Mouse (Mus musculus): ENCODE data around the gene Snx14. TPM values are rescaled to one million over a fixed set of nuclear protein-coding genes. Genes with fewer than 3 reads are reported as not detected.
A peak's percentile ranks its signal among the peaks of the same experiment; 100 is the strongest.

The Snx14 gene
- polyA plus RNA-seq, 1 experiment from 2014 or later, result 24.1 TPM

DNA sequence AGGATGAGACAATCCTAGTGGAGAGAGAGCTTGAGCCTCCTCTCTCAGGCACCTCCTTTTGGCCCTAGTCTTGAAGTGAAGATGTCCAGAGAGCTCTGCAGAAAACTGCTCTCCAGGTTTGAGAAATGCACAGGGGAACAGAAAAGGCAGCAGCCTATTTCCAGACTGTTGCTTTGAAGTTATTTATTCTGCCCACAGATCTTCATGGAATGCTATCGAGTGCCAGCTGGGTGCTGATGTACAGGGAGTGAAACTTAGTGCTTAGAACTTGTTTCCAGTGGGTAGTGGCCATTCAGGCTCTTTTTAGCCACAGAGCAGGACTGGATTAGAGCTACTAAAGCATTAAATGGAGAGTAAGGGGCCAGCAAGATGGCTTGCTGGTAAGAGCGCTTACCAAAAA lies 102.9 kb downstream of the Snx14 start:
- Histone ChIP-seq H3K36me3 (no peaks in the 10 kb centered on the region), H3K27ac (replicated peaks) (no peak overlapping the region), H3K4me2 (replicated peaks) (no peak overlapping the region), H3K27me3 (peaks cover 6% of the 10 kb centered on the region), H3K4me1 (peaks cover 10% of the 10 kb centered on the region), H3K4me3 (no peak overlapping the region), H3K9ac (replicated peaks) (no peak overlapping the region), H3K9me3 (no peaks in the 10 kb centered on the region)
- no peak for ATAC-seq (ENCODE audit: low FRiP score, low read depth)
- 87% methylated on average over 1 of the region's 2 CpGs for WGBS

DNA sequence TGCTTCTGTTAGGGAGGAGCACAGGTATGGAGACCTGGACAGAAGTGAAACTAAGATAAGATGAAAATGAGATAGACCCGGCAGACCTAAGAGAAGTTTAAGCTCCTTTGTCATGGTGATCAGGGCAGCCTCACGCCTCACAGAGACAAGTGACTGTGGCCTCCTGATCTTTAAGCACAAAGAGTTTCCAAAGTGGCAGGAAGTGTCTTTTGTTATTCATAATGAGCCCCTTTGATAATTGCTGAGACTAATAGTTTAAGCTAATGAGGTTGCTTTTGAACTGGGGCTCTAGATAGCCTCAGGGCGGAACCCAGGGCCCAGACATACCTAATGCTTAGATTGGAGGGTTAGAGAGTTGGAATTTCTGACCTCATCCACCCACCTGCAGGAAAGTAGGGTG lies 106.3 kb downstream of the Snx14 start:
- no peaks in the 10 kb centered on the region for H3K9me3 ChIP-seq
- no peak for ATAC-seq (ENCODE audit: low FRiP score, low read depth)
- no peak overlapping the region for H3K27ac ChIP-seq (replicated peaks)
- 4% methylated on average over 3 of the region's 3 CpGs for WGBS
- H3K4me1 ChIP-seq, result peaks cover 17% of the 10 kb centered on the region
- H3K36me3 ChIP-seq, result no peaks in the 10 kb centered on the region
- no peak overlapping the region for H3K4me3 ChIP-seq
- peaks cover 39% of the 10 kb centered on the region for H3K27me3 ChIP-seq
- no peak overlapping the region for H3K4me2 ChIP-seq (replicated peaks)
- no peak overlapping the region for H3K9ac ChIP-seq (replicated peaks)

DNA sequence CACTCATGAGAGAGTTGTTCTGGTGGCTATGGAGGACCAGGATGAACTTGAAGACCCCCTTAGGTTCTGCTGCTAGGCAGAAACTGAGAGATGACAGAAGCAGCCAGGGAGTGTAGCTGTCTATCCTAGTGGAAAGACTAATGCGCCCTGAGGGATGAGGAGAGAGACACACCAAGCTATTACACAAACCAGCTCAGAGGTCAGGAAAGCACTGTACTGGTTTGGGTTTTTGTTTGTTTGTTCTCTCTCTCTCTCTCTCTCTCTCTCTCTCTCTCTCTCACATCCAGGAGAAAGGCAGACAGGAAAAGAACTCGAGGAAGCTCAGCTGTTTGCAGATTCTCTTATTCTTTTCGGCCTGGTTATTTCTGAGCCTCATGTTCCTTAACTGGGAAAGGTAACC lies 108.4 kb downstream of the Snx14 start:
- Histone ChIP-seq H3K4me3 (no peak overlapping the region), H3K4me2 (replicated peaks) (no peak overlapping the region), H3K9ac (replicated peaks) (no peak overlapping the region), H3K4me1 (peaks cover 18% of the 10 kb centered on the region), H3K27ac (replicated peaks) (no peak overlapping the region), H3K9me3 (no peaks in the 10 kb centered on the region), H3K27me3 (peaks cover 53% of the 10 kb centered on the region), H3K36me3 (no peaks in the 10 kb centered on the region)
- ATAC-seq (ENCODE audit: low FRiP score, low read depth), result no peak
- 65% methylated on average over 3 of the region's 3 CpGs for WGBS

GRCm38 (mm10) chr9:88329166-88329748 lies 109.5 kb downstream of the Snx14 start:
- Histone ChIP-seq H3K4me3 (no peak overlapping the region), H3K36me3 (no peaks in the 10 kb centered on the region), H3K4me1 (peaks cover 18% of the 10 kb centered on the region), H3K4me2 (replicated peaks) (no peak overlapping the region), H3K27me3 (peaks cover 53% of the 10 kb centered on the region), H3K9me3 (no peaks in the 10 kb centered on the region), H3K9ac (replicated peaks) (no peak overlapping the region), H3K27ac (replicated peaks) (no peak overlapping the region)
- WGBS, result 41% methylated on average over 10 of the region's 10 CpGs
- no peak for ATAC-seq (ENCODE audit: low FRiP score, low read depth)

DNA sequence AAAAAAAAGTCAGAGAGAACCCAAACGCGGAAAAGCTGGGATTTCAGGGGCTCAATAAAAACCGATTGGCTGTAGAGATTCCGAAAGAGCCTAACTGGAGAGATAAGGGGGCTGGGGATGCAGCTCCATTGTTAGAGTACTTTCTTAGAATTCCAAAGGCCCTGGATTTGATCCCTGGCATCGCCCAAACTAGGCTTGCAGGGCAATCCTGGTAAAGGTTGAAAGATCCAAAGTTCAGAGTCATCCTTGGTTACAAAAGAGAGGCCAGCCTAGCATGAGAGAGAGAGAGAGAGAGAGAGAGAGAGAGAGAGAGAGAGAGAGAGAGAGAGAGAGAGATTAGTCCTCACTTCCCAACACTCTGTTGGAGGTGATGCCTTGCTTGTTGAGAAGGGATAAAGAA lies 110.1 kb downstream of the Snx14 start:
- Histone ChIP-seq H3K27ac (replicated peaks) (no peak overlapping the region), H3K9ac (replicated peaks) (no peak overlapping the region), H3K9me3 (no peaks in the 10 kb centered on the region), H3K4me2 (replicated peaks) (no peak overlapping the region), H3K4me1 (peaks cover 18% of the 10 kb centered on the region), H3K27me3 (peaks cover 53% of the 10 kb centered on the region), H3K36me3 (no peaks in the 10 kb centered on the region), H3K4me3 (no peak overlapping the region)
- ATAC-seq (ENCODE audit: low FRiP score, low read depth), result no peak
- 9% methylated on average over 5 of the region's 5 CpGs for WGBS

DNA sequence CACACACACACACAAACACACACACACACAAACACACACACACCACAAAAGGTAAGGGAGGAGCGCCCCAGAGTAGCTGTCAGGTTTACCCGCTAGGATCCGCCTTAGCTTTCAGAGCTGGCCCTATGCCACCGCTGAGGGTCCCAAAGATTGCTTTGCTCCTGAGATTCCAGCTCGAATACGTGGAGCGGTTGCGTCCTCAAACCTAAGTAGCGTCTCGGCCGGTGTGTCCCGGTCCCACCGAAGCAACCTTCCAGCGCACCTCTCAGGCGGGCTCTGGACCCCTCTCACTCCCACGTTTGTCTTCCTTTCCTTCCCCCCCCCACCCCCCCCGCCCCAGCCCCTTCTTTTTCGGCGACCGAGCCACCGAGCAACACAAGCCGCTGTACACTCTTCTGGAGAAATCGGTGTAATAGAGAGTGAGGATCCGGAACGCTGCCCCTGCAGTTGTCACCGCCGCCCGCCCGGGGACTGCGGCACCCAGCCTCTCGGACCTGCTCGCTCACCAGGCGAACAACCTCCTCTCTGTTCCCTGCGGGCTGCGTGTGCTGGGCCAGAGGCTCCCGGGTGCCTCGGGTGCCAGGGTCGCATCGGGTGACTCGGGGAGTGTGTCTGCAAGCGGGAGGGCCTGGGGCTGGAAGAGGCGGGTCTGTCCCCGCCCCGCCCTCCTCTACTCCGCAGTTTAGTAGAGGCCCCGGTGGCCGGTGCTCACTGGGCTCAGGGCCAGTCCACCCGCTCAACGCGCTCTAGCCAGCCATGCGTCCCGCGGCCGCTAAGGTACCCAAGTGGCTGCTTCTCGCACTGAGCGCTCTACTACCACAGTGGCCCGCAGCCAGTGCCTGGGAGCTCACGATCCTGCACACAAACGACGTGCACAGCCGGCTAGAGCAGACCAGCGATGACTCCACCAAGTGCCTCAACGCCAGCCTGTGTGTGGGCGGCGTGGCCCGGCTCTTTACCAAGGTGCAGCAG lies 111.5 kb downstream of the Snx14 start, which contains the start of gene Nt5e:
TSS of gene Nt5e (plus strand) at position 268 of the 972 bp plus-strand sequence.
- Histone ChIP-seq H3K9me3 (no peaks in the 10 kb centered on the region), H3K9ac (replicated peaks) (peak within 1 kb of the TSS; percentile 61), H3K27ac (replicated peaks) (no peak within 1 kb of the TSS), H3K36me3 (no peaks in the 10 kb centered on the region), H3K27me3 (peaks cover 53% of the 10 kb centered on the region), H3K4me3 (peak within 1 kb of the TSS; percentile 60), H3K4me1 (peaks cover 9% of the 10 kb centered on the region), H3K4me2 (replicated peaks) (peak within 1 kb of the TSS; percentile 97)
- WGBS, result under 1% methylated on average over 59 of the region's 66 CpGs
- peak; percentile 96 for ATAC-seq (ENCODE audit: low FRiP score, low read depth)

Other genes starting within 250 kb of the Snx14 start
- gene Nt5e, start 111.8 kb downstream of the Snx14 start, polyA plus RNA-seq (2016; fragmentation: Nextera tagmentation; extraction: Ambion mirVana), result 0.63 and 0.71 TPM in 2 replicates
- gene Gm20537, start 17.7 kb upstream of the Snx14 start, polyA plus RNA-seq (2016; fragmentation: Nextera tagmentation; extraction: Ambion mirVana), result 0.42 and 1.8 TPM in 2 replicates
- 119 and 121 TPM in 2 replicates for gene Syncrip, start 43.6 kb upstream of the Snx14 start, polyA plus RNA-seq (2016; fragmentation: Nextera tagmentation; extraction: Ambion mirVana)
- gene Zfp949, start 109.1 kb upstream of the Snx14 start, polyA plus RNA-seq (2016; fragmentation: Nextera tagmentation; extraction: Ambion mirVana), result 13.2 and 14.1 TPM in 2 replicates
- 0.09 TPM in 1 of 2 replicates, not detected in the other for gene Trim43a, start 141.9 kb upstream of the Snx14 start, polyA plus RNA-seq (2016; fragmentation: Nextera tagmentation; extraction: Ambion mirVana)